Mouse (Mus musculus): Measurements from ENCODE around the gene Zbtb1.

GRCm38 (mm10) chr12:76372881-76373818 is 3.1 kb downstream of the Zbtb1 start:
- TF ChIP-seq POLR2A (IDR thresholded peaks at IDR 0.05; ENCODE audit: extremely low read depth, insufficient read depth, low read length) (no peak), CTCF (IDR thresholded peaks at IDR 0.05; ENCODE audit: extremely low read depth, insufficient read depth, low read length) (no peak)

All from cortical plate, adult 2 months (tissue).